Mouse (Mus musculus): ENCODE results near the gene Tff3.

Gene Tff3

DNA sequence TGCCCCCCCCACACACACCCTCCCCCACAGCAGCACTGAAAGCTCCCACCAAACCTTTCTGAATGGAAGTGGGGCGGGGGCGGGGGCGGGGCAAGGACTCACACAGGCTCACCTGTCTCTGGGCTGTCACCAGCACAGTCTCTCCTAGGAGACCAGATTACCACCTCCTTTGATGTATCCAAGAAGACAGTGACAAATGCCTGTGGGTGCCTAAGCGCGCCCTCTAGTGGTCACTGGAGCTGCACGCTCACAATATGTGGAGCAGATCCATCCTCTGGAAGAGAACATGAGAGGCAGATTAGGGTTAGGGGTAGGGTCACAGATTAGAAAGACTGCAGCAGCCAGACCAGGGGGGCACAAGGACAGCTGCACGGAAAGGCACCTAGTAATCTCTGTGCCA lies 10.0 kb downstream of the Tff3 start:
- peak; percentile 83 for DNase-seq

DNA sequence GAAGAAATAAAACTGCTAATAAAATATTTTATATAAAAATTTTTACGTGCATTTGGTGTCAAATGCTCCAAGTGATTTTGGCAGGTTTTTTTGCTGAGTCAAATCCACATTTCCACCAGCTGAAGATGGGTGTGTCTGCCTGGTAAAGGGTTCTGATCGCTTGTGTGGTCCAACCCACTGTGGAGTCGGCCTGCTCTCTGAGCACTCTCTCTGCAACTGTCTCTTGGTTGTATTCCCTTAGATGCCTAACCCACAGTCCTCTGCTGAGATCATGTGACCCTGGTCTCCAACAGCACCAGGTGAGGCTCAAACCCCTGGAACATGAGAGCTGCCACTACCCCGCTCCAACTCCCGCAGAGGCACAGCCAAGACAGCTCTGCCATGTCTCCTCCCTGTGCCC lies 11.5 kb downstream of the Tff3 start:
- DNase-seq = no peak

DNA sequence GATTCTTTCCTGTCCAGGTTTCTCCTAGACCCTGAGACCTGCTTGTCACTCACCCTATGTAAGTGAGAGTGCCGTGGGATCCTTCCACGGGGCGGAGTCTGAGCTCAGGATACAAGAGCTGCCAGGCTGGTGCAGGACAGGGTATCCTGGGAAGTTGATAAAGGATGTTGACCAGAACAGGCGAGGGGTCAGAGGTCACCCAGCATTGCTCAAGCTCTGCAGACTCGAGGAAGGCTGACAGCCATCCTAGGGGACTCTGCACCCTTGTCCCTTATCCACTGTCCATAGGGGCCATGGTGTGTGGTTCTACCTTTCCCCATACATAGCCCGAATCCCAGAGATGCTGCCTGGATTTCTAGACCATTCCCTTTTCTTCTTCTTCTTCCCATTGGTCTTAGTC lies 13.4 kb downstream of the Tff3 start:
- no peak for DNase-seq

DNA sequence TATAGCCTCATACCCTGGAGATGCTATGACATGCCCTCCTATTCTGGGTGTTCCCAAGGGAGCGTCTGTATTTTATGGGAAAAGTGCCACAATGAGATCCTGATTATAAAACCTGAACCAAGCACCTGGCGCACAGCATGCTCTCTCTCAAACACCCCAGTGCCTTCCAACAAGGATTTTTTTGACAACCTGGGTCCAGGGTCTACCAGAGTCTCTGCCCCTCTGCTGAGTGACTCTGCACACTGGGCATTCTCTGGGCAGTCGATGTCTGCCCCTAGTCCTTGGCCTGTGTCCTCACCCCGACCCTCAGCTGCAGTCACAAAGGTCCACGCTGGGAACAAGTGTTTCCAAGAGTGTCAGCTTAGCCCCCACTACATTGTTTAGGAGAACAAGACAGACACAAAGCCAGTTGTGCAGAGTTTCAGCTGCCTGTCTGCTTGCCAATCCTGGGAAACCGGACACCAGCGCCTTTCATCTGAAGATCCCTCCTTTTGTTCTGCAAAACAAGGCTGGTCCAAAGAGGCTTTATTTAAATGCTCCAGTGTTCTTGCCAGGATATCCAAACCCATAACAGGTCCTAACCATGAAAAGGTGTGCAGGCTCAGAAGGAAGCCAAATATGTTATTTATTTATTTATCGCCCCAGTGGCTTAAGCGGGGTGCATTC lies 16.1 kb downstream of the Tff3 start:
- DNase-seq = no peak

DNA sequence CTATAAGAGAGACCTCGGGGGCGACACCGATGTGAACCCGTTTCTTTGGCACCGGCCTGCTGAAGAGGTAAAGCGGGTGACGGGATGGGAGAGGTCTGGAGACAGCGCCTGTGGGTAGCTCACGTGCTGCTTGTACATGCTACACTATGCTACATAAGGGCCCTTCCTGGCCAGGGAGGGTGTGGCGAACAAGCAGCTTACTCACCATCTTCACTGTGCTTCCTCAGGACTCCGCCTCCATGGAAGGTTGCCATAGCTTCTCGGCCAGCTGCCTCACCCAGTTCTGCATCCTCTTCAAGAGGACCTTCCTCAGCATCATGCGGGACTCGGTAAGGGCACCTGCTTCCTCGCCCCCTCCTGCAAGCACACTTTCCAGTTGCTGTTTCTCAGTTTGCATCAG lies 21.1 kb downstream of the Tff3 start:
- DNase-seq = peak; percentile 37

DNA sequence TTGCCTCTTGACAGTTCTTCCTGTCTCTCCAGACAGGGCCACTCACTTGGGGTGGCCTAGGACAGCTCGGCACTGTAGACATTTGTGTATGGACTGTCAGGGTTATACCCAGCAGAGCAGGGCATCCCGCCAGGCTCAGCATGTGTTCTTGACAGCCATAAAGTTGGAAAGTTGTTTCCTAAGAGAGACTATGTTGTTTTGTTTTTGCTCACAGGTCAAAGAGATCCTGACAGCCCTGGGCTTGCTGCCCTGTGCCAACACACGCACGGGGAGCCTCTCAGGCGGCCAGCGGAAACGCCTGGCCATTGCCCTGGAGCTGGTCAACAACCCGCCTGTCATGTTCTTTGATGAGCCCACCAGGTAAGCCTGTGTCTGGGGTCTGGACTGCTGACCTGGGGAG lies 25.6 kb downstream of the Tff3 start:
- DNase-seq = no peak

DNA sequence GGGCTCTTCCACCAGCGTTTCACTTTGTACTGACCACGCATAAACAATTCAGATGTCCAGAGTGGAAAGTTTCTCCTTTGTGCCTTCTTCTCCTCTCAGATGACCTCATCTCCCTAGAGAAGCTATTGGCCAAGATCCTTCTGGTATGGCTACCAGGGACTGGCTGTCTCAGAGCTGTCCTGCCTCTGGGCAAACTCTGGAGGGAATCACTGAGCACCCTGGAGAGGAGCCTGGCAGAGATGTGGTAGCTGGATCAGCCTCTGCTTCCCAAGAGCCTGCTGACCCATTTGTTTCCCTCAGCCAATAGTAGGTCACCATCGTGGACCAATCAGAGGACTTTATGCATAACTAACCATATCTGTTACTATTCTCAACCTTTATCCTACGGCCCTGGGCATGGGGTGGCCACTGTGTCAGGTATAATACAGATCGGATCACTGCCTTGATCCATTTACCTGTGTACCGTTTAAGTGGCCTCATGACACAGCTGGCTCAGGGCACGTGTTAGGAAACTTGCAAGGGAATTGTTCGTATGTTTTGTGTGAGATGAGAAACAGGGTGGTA lies 26.4 kb downstream of the Tff3 start:
- DNase-seq = no peak

DNA sequence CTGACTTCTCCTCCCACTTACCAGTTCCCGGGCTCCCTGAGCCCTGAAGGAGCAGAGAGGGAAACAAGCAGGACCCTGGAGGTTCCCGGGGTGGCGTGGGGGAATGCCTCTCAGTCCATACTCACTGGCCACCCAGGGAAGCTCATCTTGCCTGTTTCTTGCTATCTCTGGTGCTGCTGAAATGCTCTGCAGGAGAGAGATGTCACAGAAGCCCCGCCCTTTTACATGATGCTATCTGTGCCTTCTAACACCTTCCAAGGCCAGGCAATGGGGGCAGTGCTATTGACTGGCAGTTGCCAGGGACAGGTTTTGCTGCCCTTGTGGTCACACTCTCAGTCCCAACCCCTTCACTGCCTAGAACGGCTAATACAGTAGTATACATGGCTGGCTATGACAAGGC lies 30.7 kb downstream of the Tff3 start:
- DNase-seq = no peak

DNA sequence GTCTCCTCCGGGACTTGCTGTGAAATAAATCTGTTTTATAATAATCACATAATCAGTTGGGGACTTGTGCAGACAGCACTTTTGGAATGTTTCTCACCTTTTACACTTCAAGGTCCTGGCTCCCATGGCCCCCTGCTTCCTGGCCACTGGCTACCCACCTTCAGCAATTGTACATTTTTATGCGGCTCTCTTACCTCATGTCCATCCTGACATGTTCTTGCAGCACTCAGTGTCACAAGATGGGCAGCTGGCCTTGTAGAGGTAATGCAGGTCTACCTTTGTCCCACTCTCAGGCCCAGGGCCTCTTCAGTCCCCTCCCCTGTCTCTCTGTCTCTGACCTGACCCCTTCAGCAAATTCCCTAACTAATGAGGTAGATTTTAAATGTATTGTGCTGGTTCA lies 32.6 kb downstream of the Tff3 start:
- DNase-seq = no peak

DNA sequence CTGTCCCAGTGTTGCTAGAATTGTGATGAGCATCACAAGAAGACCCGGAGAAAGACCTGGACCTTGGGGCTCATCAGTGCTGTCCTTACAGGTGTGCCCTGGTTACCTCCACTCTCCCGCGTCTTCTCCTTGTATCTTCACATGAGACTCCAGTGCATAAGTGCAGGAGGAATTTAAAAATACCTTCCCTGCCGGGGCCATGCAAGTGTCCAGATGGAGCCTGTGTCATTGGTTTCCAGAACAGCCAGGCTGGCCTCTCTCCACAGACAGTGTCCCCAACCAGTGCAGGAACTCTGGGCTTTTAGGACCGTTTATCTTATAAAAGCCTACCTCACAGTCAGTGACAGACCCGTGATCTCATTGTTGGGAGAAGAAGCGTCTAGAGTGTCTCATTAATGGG lies 33.9 kb downstream of the Tff3 start:
- no peak for DNase-seq

DNA sequence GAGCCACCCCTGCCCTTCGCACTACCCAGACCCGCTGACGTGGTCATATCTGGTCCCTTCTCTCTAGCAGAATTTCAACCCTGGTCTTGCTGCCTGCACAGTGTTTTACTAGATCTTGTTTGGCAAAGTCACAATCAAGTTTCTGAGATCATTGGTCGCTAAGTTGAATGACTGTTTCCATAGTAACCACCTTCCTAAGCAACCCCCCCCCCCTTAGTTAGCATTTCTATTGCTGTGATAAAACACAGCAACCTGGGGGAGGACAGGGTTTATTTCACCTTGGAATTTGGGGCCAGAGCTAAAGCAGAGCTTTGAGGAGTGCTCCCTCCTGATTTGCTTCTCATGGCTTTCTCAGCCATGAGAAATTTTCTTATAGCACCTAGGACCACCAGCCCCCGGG lies 34.7 kb downstream of the Tff3 start:
- DNase-seq = no peak

DNA sequence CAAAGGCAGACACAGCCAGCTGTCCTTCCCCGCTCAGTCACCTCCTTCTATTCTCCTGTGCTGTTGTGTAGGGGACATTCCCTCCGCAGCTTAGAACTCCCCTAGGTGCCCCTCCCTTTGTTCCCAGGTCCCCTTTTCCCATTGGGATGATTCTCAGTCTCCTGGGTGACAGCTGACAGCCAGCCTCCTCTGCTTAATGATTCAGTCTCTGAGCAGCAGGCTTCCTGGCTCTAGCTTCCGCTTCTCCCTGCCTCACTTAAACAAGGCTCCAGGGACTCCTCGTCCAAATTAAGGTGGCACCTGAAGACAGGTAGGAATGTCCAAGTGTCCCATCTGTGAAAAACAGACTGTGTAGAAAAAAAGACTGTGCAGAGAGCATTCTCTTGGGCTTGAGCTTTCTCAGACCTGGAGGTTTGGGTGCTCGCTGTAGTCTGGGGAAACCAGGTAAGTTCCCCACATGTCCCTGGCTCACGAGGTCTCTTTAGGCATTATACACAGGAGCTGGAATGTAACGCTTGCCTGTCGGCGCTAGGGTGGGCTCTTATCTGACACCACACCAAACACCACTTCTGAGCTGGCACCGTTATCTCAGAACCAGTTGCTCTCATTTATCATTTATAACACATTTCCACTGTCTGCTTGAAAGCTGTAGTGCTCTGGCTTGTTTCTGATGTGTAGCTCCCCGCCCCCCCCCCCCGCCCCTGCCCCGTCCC lies 38.3 kb downstream of the Tff3 start:
- no peak for DNase-seq

DNA sequence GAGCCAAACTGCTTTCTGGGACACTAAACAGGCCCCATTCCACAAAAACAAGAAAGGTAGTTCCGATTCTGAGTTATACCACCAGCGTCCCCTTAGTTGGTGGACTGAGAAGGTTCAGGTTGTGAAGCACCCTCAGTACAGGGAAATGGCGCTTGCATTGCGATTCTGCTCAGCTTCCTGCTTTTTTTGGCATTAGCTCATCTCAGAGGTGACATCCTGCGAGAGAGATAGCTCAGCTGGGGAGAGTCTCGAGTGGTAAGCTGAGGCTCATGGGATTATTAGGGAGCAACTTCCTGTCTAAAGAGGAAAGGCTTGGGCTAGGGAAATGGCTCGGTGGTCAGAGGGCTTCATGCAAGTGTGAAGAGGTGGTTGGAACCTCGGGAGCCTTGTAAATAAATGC lies 39.6 kb downstream of the Tff3 start:
- DNase-seq = peak; percentile 60

DNA sequence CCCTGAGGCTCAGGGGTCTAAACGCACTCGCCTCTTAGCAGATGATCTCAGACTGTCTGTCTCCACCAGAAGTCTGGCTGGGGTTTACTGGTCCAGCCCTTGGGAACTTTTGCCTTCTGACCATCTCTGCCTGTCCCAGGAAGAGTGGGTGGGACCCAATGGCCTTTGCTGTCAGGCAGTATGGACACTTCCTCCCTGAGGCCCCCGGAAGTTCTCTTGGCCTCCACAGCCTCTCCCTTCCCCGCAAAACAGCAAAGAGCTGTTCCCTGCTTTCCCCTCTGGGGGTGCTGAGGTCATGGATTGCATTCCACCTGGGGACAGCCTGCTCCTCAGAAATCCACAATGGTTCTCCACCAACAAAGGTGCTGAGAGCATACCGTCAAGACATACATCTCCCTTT lies 40.7 kb downstream of the Tff3 start:
- peak; percentile 54 for DNase-seq

DNA sequence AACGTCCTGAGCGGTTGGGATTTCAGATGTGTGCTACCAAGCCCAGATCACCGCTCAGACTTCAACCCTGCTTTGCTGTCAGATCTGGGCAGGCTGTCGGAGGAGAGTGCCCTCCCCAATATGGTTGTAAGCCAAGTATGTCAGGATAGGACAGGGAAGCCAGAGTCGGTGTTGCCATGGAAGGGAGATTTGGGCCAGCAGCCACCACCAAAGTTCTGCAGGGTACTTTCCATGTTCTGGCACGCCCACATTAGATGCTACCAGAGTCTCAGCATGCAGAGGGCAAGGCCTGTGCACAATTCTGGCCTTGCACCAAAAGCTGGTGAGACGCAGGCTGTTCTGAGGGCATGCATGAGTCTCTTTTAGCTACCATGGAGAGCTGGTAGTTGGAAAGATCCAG lies 43.2 kb downstream of the Tff3 start:
- no peak for DNase-seq

DNA sequence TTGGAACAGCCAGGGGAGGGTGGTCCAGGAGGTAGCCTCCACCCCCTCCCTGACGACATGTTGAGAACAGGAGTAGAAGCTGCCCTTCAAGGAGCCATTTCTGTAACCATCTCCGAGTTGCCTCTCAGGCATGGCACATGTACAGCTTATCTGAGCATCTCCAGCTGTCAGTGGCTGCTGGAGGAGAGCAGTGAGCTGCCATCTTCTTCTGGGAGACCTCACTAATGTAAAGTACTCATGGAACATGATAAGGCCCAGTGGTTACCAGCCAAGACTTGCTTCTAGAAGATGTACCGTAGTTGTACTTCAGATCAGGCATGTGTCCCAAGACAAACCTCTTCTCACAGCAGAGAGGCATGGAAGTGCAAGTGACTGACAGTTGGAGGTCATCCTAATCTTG lies 43.9 kb downstream of the Tff3 start:
- no peak for DNase-seq

DNA sequence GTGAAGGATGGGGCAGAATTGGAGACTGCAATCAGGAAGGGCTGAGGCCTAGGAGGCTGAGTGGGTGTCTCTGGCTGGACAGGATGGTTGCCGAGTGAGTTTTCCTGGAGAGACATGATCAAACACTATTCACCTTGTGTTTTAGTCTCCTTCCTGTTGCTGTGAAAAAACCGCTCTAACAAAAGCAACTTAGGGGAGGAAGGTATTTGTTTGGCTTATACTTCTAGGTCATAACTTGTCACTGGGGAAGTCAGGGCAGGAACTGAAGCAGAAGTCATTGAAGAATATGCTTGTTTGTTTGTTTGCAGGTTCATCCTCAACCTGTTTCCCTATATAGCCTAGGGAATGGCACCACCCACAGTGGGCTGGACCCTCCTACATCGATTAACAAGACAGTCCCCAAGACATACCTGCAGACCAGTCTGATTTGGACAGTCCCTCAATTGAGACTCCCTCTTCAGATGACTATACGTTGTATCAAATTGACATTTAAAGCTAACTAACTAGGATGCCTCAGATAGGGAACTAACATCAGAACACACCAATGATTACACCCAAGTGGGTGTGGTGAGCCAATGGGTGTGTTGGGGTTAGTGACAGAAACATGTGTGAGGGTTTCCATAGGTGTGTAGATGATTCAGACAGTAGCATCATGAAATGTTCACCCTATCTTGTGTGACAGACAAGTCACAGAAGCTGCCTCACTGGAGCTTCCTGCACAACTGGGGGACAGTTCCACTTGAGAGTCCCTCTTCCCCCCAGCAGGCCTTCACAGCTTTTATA lies 47.0 kb downstream of the Tff3 start:
- no peak for DNase-seq

DNA sequence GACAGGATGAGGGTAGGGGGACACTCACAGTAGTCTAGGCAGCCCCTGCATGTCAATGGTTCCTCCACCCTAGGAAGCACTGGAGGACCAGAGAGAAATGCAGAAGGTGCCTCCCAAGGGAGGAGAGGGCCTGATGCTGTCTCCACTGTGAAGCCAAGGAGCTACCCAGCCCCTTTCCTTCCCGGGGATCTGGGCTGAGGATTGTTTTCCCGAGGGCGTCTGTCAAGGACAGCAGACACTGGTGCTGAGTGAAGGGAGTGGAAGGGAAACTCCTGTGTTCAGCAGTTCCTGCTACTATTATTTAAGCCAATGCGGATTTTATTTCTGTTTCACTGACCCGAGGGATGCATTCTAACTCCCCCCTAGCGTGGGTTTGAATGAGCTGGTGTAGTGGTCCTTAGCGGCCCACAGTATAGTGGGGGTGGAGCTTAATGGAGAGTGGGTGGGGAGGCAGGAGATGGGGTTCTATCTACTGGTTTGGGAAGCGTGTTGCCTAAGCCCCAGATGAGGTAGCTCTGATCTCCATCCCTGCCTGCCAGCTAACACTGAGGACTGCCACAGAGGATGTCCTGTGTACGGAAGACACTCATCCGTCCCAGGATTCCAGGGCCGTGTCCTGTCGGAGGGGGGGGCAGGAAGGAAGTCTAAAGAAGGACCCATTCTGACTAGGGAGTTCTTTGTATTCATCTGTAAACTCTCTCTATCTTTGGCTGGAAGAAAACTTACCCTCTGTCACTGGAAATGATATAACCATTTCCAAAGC lies 50.2 kb downstream of the Tff3 start:
- DNase-seq = peak; percentile 70

DNA sequence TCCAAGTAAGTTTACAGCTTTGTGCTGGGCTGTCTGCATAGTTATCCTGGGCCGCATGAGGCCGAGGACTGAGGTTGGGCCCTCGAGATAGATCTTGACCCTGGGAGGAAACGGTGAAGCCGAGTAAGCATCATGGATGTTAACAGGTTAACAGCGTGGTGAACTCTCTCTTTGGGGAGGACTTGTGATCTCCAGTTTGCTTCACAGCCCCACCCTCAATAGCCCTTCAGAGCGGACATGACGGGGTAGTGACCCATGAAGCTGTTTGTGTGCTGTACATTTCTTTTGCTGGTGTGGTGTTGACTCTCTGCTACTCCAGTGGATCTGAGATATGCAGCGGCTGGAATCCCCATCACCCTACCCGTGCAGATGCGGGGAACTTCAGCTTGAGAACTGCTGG lies 50.9 kb downstream of the Tff3 start:
- DNase-seq = no peak

DNA sequence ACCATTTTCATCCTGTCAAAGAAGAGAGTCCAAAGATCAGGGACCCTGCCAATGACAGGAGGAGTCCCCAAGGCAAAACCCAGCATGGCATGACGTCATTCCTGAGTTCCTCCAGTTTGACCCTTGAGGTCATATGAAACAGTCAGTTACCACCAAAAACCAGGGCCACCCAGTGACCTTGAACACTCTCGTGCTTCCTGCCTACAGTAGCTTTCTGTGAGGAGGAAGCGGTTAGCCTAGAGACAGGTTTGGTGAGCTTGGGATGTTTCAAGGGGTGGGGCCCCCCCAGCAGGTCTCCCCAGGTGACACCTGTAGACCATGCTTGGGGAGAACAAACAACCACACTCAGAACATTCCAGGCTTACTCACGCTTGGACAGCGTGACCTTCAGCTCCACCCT lies 51.9 kb downstream of the Tff3 start:
- DNase-seq = no peak

DNA sequence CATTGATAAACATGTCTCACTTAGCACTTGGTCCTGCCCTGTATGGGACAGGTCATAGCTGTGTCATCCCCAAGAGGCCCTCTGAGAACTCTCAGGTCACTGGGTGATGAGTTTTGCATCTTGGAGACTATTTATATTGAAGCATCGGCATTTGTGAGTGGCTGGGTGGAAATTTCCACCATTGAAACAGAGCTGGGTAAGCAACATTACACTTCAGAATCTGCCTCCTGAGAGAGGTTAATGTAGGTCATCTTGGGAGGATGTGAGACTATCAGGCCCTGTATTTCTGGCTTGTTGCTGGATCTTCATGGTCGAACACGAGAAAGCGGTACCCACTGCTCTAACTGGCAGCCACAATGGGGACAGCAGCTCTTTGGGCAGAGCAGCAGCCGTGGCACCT lies 54.0 kb downstream of the Tff3 start:
- no peak for DNase-seq
